Mouse (Mus musculus): ENCODE results near the gene Gdpd1. TPM values are rescaled to one million over a fixed set of nuclear protein-coding genes. Genes with fewer than 3 reads are reported as not detected.

Gene Gdpd1
- 51.2 and 54.8 TPM in 2 replicates for polyA plus RNA-seq (2015; fragmentation: Nextera tagmentation; extraction: Ambion mirVana)

DNA sequence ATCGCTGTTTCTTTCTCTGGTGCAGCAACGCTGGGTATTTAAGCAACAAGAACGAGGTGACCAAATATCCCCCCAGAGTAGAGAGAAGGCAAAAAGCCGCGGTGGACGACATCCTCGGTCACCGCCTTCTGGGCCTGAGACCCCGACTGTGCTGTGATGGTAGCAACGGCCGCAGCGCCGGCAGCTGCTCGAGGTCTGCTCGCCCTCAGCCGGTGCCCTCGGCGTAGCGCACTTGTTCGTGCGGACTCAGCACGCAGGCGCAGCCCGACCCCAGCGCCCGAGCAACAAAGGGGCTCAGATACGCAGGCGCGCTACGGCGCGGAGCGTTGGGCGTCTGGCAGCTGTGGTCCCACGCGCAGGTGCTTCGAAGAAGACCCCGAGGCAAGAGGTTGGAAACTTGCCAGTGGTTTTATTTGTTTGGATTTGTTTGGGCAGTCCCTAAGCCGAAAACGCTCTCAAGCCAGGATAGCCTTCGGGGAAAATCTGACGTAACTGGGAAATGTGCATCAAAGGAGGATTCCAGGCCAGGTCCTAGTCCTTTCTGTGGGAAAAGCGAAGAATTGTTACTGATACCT, at the start of gene Gdpd1:
Gene Gdpd1, minus strand, starts transcription at position 197 of the 575 bp plus-strand sequence.
- Histone ChIP-seq H3K9ac (ENCODE audit: low read length) (peak within 1 kb of the TSS; percentile 70), H3K4me2 (replicated peaks; ENCODE audit: low read depth) (peak within 1 kb of the TSS; percentile 99), H3K27ac (replicated peaks) (peak within 1 kb of the TSS; percentile 69), H3K27me3 (ENCODE audit: control insufficient read depth, insufficient read depth, low read length) (no peaks in the 10 kb centered on the region), H3K4me3 (ENCODE audit: low read depth, low read length) (peak within 1 kb of the TSS; percentile 65), H3K36me3 (ENCODE audit: control insufficient read depth, insufficient read depth, low read length) (peaks cover 7% of the 10 kb centered on the region), H3K4me1 (replicated peaks; ENCODE audit: control insufficient read depth, insufficient read depth) (no peaks in the 10 kb centered on the region), H3K9me3 (ENCODE audit: control insufficient read depth, low read length) (no peaks in the 10 kb centered on the region)
- no peak for TF ChIP-seq EP300 (optimal IDR thresholded peaks at IDR 0.05)
- TF ChIP-seq CTCF (IDR thresholded peaks at IDR 0.05; ENCODE audit: low read depth): peak; percentile 61
- DNase-seq (ENCODE audit: low spot score): peak; percentile 91
- WGBS: under 1% methylated on average over 43 of the region's 43 CpGs
- ATAC-seq (ENCODE audit: low FRiP score, low TSS enrichment): peak; percentile 90

DNA sequence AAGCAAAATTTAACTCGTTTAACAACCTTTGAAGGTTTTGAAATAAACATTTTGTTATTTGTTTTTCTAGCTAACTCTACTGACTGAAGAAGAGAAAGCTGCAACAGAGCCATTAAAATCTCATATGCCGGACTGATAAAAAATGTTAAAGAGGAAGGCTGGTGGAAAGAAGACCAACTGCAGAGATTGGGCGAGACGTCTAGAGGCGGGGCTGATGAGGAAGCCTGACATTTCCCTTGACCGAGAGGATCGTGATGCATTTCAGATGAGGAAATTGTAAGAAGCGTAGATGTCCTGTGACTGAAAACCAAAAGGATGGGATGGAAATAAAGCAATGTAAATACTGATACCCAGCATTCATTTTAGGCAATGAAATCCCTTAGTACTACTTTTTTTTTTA, 48.0 kb upstream of the Gdpd1 start:
- ATAC-seq (ENCODE audit: low FRiP score, low TSS enrichment): no peak
- Histone ChIP-seq H3K27ac (replicated peaks) (no peak overlapping the region), H3K36me3 (ENCODE audit: control insufficient read depth, insufficient read depth, low read length) (peaks cover 5% of the 10 kb centered on the region), H3K9ac (ENCODE audit: low read length) (no peak overlapping the region), H3K4me2 (replicated peaks; ENCODE audit: low read depth) (no peak overlapping the region), H3K4me1 (replicated peaks; ENCODE audit: control insufficient read depth, insufficient read depth) (no peaks in the 10 kb centered on the region), H3K9me3 (ENCODE audit: control insufficient read depth, low read length) (no peaks in the 10 kb centered on the region), H3K4me3 (ENCODE audit: low read depth, low read length) (no peak overlapping the region), H3K27me3 (ENCODE audit: control insufficient read depth, insufficient read depth, low read length) (no peaks in the 10 kb centered on the region)
- DNase-seq (ENCODE audit: low spot score): no peak
- WGBS: 69% methylated on average over 8 of the region's 8 CpGs
- no peak for TF ChIP-seq EP300 (optimal IDR thresholded peaks at IDR 0.05)
- no peak for TF ChIP-seq CTCF (IDR thresholded peaks at IDR 0.05; ENCODE audit: low read depth)

DNA sequence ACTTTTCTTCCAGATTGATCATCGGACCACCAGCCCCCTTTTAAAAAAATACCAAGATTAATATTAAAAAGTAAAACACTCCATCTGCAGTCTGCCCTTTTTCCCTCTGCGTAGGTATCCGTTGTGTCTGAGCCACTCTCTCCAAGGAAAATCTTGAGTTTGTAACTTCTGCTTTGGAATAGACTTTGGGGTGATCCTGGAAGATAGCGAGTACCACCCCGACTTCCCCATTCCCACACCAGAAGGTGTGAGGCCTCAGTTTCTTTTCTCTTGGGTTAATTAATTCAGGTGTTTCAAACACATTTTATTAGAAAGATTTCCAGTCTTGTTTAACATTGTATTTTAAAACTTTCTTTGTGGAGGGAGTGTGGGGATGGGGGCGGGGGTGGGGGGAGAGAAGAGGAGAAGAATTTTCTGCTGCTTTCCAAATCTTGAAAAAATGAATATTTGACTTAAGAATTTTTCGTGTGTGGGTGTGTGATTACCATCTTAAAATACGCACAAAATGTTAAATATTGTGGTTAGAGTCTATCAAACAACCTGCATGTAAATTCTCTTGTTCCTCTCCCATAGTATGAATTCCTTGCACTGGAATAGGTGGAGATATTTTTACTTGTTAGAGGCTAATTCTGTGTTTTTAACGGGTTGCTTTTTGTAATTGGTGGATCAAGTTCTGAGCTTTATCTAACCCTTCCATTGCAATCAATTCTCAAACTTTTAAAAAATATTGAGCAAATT, 36.5 kb upstream of the Gdpd1 start:
- peak overlapping the region; percentile 86 for H3K4me2 ChIP-seq (replicated peaks; ENCODE audit: low read depth)
- no peak for DNase-seq (ENCODE audit: low spot score)
- H3K27ac ChIP-seq (replicated peaks): no peak overlapping the region; the same call in 1 of the 2 replicates
- ATAC-seq (ENCODE audit: low FRiP score, low TSS enrichment): no peak
- H3K4me3 ChIP-seq (ENCODE audit: low read depth, low read length): peak overlapping the region; percentile 74
- H3K9me3 ChIP-seq (ENCODE audit: control insufficient read depth, low read length): no peaks in the 10 kb centered on the region
- no peaks in the 10 kb centered on the region; the same call in 1 of the 2 replicates for H3K36me3 ChIP-seq (ENCODE audit: control insufficient read depth, insufficient read depth, low read length)
- WGBS: 3% methylated on average over 9 of the region's 9 CpGs
- TF ChIP-seq CTCF (IDR thresholded peaks at IDR 0.05; ENCODE audit: low read depth) (no peak), EP300 (optimal IDR thresholded peaks at IDR 0.05) (no peak)
- no peaks in the 10 kb centered on the region for H3K4me1 ChIP-seq (replicated peaks; ENCODE audit: control insufficient read depth, insufficient read depth)
- H3K9ac ChIP-seq (ENCODE audit: low read length): peak overlapping the region; percentile 78
- no peaks in the 10 kb centered on the region for H3K27me3 ChIP-seq (ENCODE audit: control insufficient read depth, insufficient read depth, low read length)

DNA sequence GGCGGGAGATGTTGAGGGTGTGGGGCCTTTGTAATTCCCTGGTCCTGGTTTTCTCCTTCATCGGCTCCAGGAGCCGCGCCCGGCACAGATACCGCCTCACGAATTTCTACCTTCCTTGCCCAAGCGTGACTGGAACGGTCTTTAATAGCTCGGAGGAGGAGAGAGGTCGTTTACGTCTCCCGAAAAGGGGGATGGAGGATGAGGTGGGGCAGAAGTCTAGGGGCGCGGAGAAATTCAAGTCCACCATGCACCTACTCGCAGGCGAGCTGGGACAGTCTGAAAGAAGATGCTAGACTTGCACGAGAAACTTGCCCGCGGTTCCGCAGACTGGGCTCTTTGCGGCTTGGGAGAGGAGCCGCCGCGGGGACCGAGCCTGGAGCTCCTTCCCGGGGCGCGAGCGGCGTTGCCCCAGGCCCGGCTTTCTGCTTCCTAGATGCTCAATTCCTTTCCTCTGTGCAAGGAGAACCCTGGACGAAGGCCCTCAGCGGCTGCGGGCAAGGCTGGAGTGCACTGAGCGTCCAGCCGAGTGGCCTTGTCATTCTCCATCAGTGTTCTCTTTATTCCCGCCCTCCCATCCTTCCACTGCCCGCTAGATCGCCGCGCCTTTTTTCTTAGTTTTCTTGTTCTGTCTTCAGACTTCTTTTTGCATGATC, 35.8 kb upstream of the Gdpd1 start:
- Histone ChIP-seq H3K4me3 (ENCODE audit: low read depth, low read length) (peak overlapping the region; percentile 74), H3K27me3 (ENCODE audit: control insufficient read depth, insufficient read depth, low read length) (no peaks in the 10 kb centered on the region), H3K4me2 (replicated peaks; ENCODE audit: low read depth) (peak overlapping the region; percentile 86), H3K9ac (ENCODE audit: low read length) (peak overlapping the region; percentile 78), H3K27ac (replicated peaks) (peak overlapping the region; percentile 88), H3K4me1 (replicated peaks; ENCODE audit: control insufficient read depth, insufficient read depth) (no peaks in the 10 kb centered on the region), H3K9me3 (ENCODE audit: control insufficient read depth, low read length) (no peaks in the 10 kb centered on the region), H3K36me3 (ENCODE audit: control insufficient read depth, insufficient read depth, low read length) (no peaks in the 10 kb centered on the region)
- ATAC-seq (ENCODE audit: low FRiP score, low TSS enrichment) (no peak), DNase-seq (ENCODE audit: low spot score) (peak; percentile 44)
- TF ChIP-seq EP300 (optimal IDR thresholded peaks at IDR 0.05): no peak
- no peak for TF ChIP-seq CTCF (IDR thresholded peaks at IDR 0.05; ENCODE audit: low read depth)
- WGBS: 0% methylated on average over 42 of the region's 42 CpGs

DNA sequence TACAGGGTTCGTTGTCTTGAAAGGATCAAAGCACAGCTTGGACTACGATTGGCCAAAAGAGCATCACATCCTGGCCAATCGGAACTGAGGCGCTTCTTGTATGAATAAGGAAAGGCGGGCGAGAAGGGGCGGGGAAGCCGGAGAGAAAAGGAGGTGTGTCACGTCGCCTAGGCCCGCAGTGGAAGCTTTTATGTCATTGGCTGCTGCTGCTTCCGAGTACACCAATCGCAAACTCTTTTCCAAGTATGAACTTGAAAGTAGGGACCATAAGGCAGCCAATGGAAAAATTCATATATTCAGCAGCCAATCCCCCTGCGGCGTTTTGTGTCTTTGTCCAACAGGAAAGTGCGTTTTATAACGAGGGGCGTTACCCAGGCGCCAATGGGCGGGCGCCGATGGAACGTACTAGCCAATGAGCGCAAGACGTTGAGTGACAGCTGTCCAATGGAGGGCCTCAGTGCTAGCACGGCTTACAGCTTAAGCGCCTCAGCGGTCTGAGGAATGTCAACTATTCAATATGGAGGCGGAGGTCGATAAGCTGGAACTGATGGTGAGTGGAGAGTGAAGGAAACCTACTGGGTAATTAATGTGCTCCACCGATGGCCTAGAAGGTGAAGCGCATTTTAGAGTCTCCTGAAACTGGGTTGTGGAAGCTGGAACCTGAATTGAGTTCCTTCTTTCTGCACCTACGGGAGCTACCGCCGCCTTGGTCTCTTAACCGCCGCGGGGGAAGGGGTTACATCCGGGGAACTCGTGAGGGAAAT, 35.1 kb upstream of the Gdpd1 start, which contains the start of gene Ska2:
Gene Ska2, plus strand, starts transcription at position 480 of the 764 bp plus-strand sequence.
- Histone ChIP-seq H3K9ac (ENCODE audit: low read length) (peak within 1 kb of the TSS; percentile 78), H3K27me3 (ENCODE audit: control insufficient read depth, insufficient read depth, low read length) (no peaks in the 10 kb centered on the region), H3K27ac (replicated peaks) (peak within 1 kb of the TSS; percentile 88), H3K4me2 (replicated peaks; ENCODE audit: low read depth) (peak within 1 kb of the TSS; percentile 86), H3K9me3 (ENCODE audit: control insufficient read depth, low read length) (no peaks in the 10 kb centered on the region), H3K4me3 (ENCODE audit: low read depth, low read length) (peak within 1 kb of the TSS; percentile 74), H3K4me1 (replicated peaks; ENCODE audit: control insufficient read depth, insufficient read depth) (no peaks in the 10 kb centered on the region), H3K36me3 (ENCODE audit: control insufficient read depth, insufficient read depth, low read length) (no peaks in the 10 kb centered on the region)
- ATAC-seq (ENCODE audit: low FRiP score, low TSS enrichment) (peak; percentile 99), DNase-seq (ENCODE audit: low spot score) (peak; percentile 98)
- WGBS: under 1% methylated on average over 40 of the region's 40 CpGs
- TF ChIP-seq CTCF (IDR thresholded peaks at IDR 0.05; ENCODE audit: low read depth): no peak
- TF ChIP-seq EP300 (optimal IDR thresholded peaks at IDR 0.05): peak; percentile 99
